Mouse (Mus musculus): ENCODE results near the gene Armc12. TPM values are rescaled to one million over a fixed set of nuclear protein-coding genes. Genes with fewer than 3 reads are reported as not detected.

The Armc12 gene
- total RNA-seq, 1 experiment from 2014 or later = 2.2 TPM

- no peak for ATAC-seq (replicated peaks; ENCODE audit: insufficient number of reproducible peaks, low FRiP score, low TSS enrichment, poor library complexity, severe bottlenecking)
These were observed 41.3 kb downstream of the Armc12 start for GRCm38 (mm10) chr17:28571868-28572267.

- no peak for ATAC-seq (replicated peaks; ENCODE audit: insufficient number of reproducible peaks, low FRiP score, low TSS enrichment, poor library complexity, severe bottlenecking)
These were observed 41.9 kb downstream of the Armc12 start for GRCm38 (mm10) chr17:28572521-28572920.

GRCm38 (mm10) chr17:28572941-28573340 is 42.3 kb downstream of the Armc12 start:
- no peak for ATAC-seq (replicated peaks; ENCODE audit: insufficient number of reproducible peaks, low FRiP score, low TSS enrichment, poor library complexity, severe bottlenecking)

GRCm38 (mm10) chr17:28575244-28576125 is 44.9 kb downstream of the Armc12 start, which contains the start of gene Lhfpl5:
Gene Lhfpl5, plus strand, starts transcription at chr17:28575641.
- ATAC-seq (replicated peaks; ENCODE audit: insufficient number of reproducible peaks, low FRiP score, low TSS enrichment, poor library complexity, severe bottlenecking) = no peak

- ATAC-seq (replicated peaks; ENCODE audit: insufficient number of reproducible peaks, low FRiP score, low TSS enrichment, poor library complexity, severe bottlenecking) = no peak
These were observed 49.8 kb downstream of the Armc12 start for GRCm38 (mm10) chr17:28580396-28580795.

GRCm38 (mm10) chr17:28581056-28581455 is 50.5 kb downstream of the Armc12 start:
- no peak for ATAC-seq (replicated peaks; ENCODE audit: insufficient number of reproducible peaks, low FRiP score, low TSS enrichment, poor library complexity, severe bottlenecking)

GRCm38 (mm10) chr17:28586509-28586908 is 55.9 kb downstream of the Armc12 start:
- no peak for ATAC-seq (replicated peaks; ENCODE audit: insufficient number of reproducible peaks, low FRiP score, low TSS enrichment, poor library complexity, severe bottlenecking)

- no peak for ATAC-seq (replicated peaks; ENCODE audit: insufficient number of reproducible peaks, low FRiP score, low TSS enrichment, poor library complexity, severe bottlenecking)
These were observed 58.0 kb downstream of the Armc12 start for GRCm38 (mm10) chr17:28588591-28588990.

Other genes with a start within 250 kb of the Armc12 start
- gene Fance, start 217.3 kb upstream of the Armc12 start, total RNA-seq (2017) = 8.8 to 18.2 TPM (median 13.0 TPM) in 3 replicates
- 363 to 372 TPM (median 364 TPM) in 3 replicates for gene Rpl10a, start 202.3 kb upstream of the Armc12 start, total RNA-seq (2017)
- gene Tead3, start 180.0 kb upstream of the Armc12 start, total RNA-seq (2017) = not detected in 3 replicates
- not detected in 3 replicates for gene Tulp1, start 165.6 kb upstream of the Armc12 start, total RNA-seq (2017)
- gene Fkbp5, start 13.3 kb upstream of the Armc12 start, total RNA-seq (2017) = 9.1 to 23.2 TPM (median 11.9 TPM) in 3 replicates
- gene Clpsl2, start 18.6 kb downstream of the Armc12 start, total RNA-seq (2017) = not detected in 3 replicates
- not detected in 3 replicates for gene Clps, start 30.0 kb downstream of the Armc12 start, total RNA-seq (2017)
- gene Lhfpl5, start 44.8 kb downstream of the Armc12 start, total RNA-seq (2017) = not detected in 3 replicates
- gene Srpk1, start 91.9 kb downstream of the Armc12 start, total RNA-seq (2017) = 82.1 to 102 TPM (median 82.6 TPM) in 3 replicates
- gene Slc26a8, start 159.4 kb downstream of the Armc12 start, total RNA-seq (2017) = 0.97 to 1.5 TPM in 2 of 3 replicates, not detected in the other
- 157 to 202 TPM (median 181 TPM) in 3 replicates for gene Mapk14, start 160.5 kb downstream of the Armc12 start, total RNA-seq (2017)
- 10.1 to 17.4 TPM in 2 of 3 replicates, not detected in the other for gene AC170998.1, start 195.3 kb downstream of the Armc12 start, total RNA-seq (2017)
- gene Mapk13, start 238.5 kb downstream of the Armc12 start, total RNA-seq (2017) = 1.5 to 2.3 TPM (median 1.8 TPM) in 3 replicates

Measured in monocyte, adult 5-6 weeks (primary cell).